Mouse (Mus musculus) testis, adult 2 months (tissue): ENCODE measurements around the gene Rgs7.

Experiments used
- CTCF ChIP-seq: fragments of 200-500 bp; IDR thresholded peaks from 2 replicates; pipeline ENCODE4 v1.5.1; 2012; ENCODE audit warnings: low read depth, mild to moderate bottlenecking, inconsistent platforms, low read length, moderate library complexity; ENCODE audit not compliant: control insufficient read depth, insufficient read depth, insufficient replicate concordance
- POLR2A ChIP-seq: fragments of 200-500 bp; IDR thresholded peaks from 2 replicates; pipeline ENCODE4 v1.6.1; 2012; ENCODE audit warnings: low read depth, mild to moderate bottlenecking, inconsistent platforms, low read length, moderate library complexity; ENCODE audit not compliant: control insufficient read depth

- no peak for TF ChIP-seq CTCF
- TF ChIP-seq POLR2A, result no peak
Measured at GRCm38 (mm10) chr1:175540700-175541099, 48.4 kb upstream of the Rgs7 start.
